Mouse (Mus musculus) kidney, adult 2 months (tissue): Measurements from ENCODE around the gene Tmem151b. TPM values are rescaled to one million over a fixed set of nuclear protein-coding genes. Genes with fewer than 3 reads are reported as not detected.
A peak's percentile ranks its signal among the peaks of the same experiment; 100 is the strongest.

Experiments
- DNase-seq: peaks from one replicate; pipeline ENCODE4 v3.0.0; 2021
- H3K27ac ChIP-seq: fragments of 200-500 bp; 2 replicates; pipeline ENCODE4 v1.5.1; 2012; ENCODE audit warnings: low read depth, low read length, control low read depth, inconsistent platforms; ENCODE audit not compliant: insufficient read depth
- H3K27me3 ChIP-seq: fragments of 200-500 bp; replicated peaks from 2 replicates; pipeline ENCODE4 v1.6.1; 2012; ENCODE audit warnings: mild to moderate bottlenecking, moderate library complexity, low read length, inconsistent platforms; ENCODE audit not compliant: control insufficient read depth, insufficient read depth
- H3K36me3 ChIP-seq: fragments of 200-500 bp; 2 replicates; pipeline ENCODE4 v1.6.1; 2012; ENCODE audit warnings: mild to moderate bottlenecking, moderate library complexity, low read length, inconsistent platforms; ENCODE audit not compliant: control insufficient read depth, insufficient read depth
- H3K4me1 ChIP-seq: fragments of 200-500 bp; 2 replicates; pipeline ENCODE4 v1.6.1; 2011; ENCODE audit warnings: low read length; ENCODE audit not compliant: control insufficient read depth, insufficient read depth
- H3K4me3 ChIP-seq: fragments of 200-500 bp; 2 replicates; pipeline ENCODE4 v1.5.1; 2011; ENCODE audit warnings: mild to moderate bottlenecking, low read depth, low read length, control low read depth; ENCODE audit not compliant: insufficient read depth
- CTCF ChIP-seq: fragments of 200-500 bp; conservative IDR thresholded peaks from 2 replicates; pipeline ENCODE4 v1.5.1; 2011; ENCODE audit warnings: low read depth, mild to moderate bottlenecking, control low read depth, low read length, moderate library complexity, mixed read lengths; ENCODE audit not compliant: insufficient read depth, insufficient read length
- POLR2A ChIP-seq: fragments of 200-500 bp; IDR thresholded peaks from one replicate; pipeline ENCODE4 v1.6.1; 2011; ENCODE audit warnings: low read depth, low read length, control low read depth
- WGBS: fragments of 180-500 bp; shearing (Covaris S2); methylation state at CpG from one replicate; pipeline ENCODE4 v1.1.7; 2018; 5-methylcytosine and 5-hydroxymethylcytosine counted together
- polyA plus RNA-seq: library from polyadenylated mRNA; depleted of rRNA; stranded (reverse); fragments of >200 nt; gene quantifications from 2 replicates; pipeline ENCODE4 v1.2.3, GENCODE M21; 2012

The Tmem151b gene
- polyA plus RNA-seq, 1 experiment = 2.1 TPM

DNA sequence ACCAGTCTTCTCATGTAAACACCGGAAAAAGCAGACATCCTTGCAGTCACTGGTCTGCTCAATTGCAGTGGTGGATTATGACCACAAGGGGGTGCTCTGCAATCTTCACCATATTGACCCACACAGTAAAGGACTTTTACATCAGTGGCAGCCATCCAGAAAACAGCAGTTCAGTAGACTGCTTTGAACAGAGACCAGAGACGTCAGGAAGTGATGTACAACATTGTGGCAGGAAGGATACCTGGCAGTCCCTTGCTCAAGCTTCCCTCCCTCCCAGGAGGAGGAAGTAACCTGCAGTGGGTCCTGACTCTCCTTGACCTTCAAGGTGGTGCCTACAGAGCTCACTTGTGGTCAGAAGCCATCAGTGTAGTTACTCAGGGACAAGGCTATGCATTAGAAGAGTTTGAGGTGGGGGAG, 32.1 kb upstream of the Tmem151b start:
- WGBS = 5% methylated on average over 2 of the region's 2 CpGs
- Histone ChIP-seq H3K4me3 (no peak overlapping the region), H3K27me3 (no peaks in the 10 kb centered on the region), H3K36me3 (no peaks in the 10 kb centered on the region), H3K4me1 (peaks cover 26% of the 10 kb centered on the region), H3K27ac (peak overlapping the region; percentile 40; the same call in 1 of the 2 replicates)
- DNase-seq = peak; percentile 86
- TF ChIP-seq CTCF = peak; percentile 76
- no peak for TF ChIP-seq POLR2A

DNA sequence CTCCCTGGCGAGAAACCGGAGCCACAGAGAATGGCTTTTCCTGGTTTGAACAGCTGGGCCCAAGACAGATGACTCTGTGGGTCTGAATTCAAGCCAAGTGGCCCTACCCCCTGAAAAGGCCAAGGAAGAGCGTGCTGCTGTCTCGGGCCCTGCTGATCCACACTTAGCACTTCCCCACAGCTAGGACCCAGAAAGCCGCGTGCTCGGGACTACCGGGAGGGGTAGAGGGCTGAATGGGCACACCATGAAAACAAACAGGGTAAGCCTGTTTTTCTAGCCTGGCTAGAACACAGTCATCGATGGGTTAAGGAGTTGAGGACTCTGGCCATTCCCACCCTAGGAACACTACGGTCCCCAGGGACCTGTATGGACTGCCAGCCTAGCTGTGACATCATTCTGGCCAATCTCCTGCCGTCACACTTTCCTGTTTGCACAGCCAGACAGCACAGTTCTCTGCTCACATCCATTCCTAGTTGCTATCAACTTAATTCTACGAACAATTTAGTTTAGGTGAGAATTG, 31.5 kb upstream of the Tmem151b start:
- WGBS = 27% methylated on average over 12 of the region's 12 CpGs
- Histone ChIP-seq H3K36me3 (no peaks in the 10 kb centered on the region), H3K4me3 (no peak overlapping the region), H3K27me3 (no peaks in the 10 kb centered on the region), H3K27ac (peak overlapping the region; percentile 51), H3K4me1 (peaks cover 26% of the 10 kb centered on the region)
- TF ChIP-seq POLR2A (no peak), CTCF (no peak)
- peak; percentile 76 for DNase-seq

DNA sequence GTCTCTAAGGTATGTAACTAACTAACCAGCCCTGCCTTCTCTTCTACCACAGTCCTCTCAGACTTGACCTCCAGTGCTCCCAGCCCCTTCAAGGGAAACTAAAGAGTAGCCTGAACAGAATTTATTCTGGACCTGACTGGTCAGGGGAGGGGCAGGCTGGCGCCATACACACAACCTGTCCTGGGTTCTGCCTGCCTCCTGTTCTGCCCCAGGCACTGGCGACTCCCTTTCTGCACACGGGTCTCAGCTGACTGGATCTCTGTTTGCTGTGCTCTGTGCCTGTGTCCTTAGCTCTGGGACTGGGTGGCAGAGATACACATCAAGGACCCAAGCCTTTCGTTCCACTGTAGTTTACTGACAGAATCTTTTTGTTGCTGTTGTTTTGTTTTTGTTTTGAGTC, 30.1 kb upstream of the Tmem151b start:
- Histone ChIP-seq H3K27me3 (no peaks in the 10 kb centered on the region), H3K4me3 (no peak overlapping the region), H3K4me1 (peaks cover 16% of the 10 kb centered on the region), H3K27ac (peak overlapping the region; percentile 57), H3K36me3 (no peaks in the 10 kb centered on the region)
- WGBS = 65% methylated on average over 4 of the region's 4 CpGs
- DNase-seq = peak; percentile 79
- TF ChIP-seq CTCF = no peak
- no peak for TF ChIP-seq POLR2A

DNA sequence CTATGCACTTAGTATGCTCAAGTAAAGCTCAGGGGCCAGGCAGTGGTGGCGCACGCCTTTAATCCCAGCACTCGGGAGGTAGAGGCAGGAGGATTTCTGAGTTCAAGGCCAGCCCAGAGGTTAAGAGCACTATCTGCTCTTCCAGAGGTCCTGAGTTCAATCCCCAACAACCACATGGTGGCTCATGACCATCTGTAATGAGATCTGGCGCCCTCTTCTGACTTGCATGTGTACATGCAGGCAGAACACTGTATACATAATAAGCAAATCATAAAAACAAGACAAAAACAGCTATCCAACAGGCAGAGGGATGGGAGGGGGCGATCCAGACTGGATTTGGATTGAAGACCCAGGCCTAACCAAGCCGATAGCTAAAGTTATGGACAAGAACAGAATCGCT, 29.4 kb upstream of the Tmem151b start:
- DNase-seq = no peak
- no peaks in the 10 kb centered on the region for H3K27me3 ChIP-seq
- 79% methylated on average over 7 of the region's 7 CpGs for WGBS
- no peaks in the 10 kb centered on the region for H3K36me3 ChIP-seq
- no peak overlapping the region for H3K4me3 ChIP-seq
- peak overlapping the region; percentile 65; the same call in 1 of the 2 replicates for H3K27ac ChIP-seq
- TF ChIP-seq POLR2A = no peak
- peak; percentile 51 for TF ChIP-seq CTCF
- peaks cover 14% of the 10 kb centered on the region; the same call in 1 of the 2 replicates for H3K4me1 ChIP-seq

DNA sequence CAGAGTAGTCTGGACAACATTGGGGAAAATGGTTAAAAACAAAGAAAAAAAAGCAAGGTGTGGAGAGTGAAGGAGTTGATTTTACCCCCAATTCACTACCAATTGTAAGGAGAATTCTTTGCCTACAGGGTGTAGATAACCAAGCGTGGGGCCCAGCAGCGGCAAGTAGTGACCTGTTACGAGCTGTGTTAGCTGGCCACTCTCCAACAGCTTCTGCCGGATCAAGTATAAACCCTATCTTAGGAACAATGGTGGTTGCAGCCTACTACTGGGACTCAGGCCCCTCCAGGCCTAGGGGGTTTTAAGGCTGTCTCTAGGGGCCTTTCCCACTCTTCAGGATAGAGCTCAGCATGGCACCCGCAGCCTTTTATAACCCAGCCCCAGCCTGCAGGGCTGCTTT, 28.8 kb upstream of the Tmem151b start:
- no peak for DNase-seq
- Histone ChIP-seq H3K4me3 (no peak overlapping the region), H3K36me3 (no peaks in the 10 kb centered on the region), H3K4me1 (peaks cover 12% of the 10 kb centered on the region; the same call in 1 of the 2 replicates), H3K27me3 (no peaks in the 10 kb centered on the region), H3K27ac (peak overlapping the region; percentile 32; the same call in 1 of the 2 replicates)
- WGBS = 48% methylated on average over 5 of the region's 5 CpGs
- no peak for TF ChIP-seq POLR2A
- TF ChIP-seq CTCF = no peak

DNA sequence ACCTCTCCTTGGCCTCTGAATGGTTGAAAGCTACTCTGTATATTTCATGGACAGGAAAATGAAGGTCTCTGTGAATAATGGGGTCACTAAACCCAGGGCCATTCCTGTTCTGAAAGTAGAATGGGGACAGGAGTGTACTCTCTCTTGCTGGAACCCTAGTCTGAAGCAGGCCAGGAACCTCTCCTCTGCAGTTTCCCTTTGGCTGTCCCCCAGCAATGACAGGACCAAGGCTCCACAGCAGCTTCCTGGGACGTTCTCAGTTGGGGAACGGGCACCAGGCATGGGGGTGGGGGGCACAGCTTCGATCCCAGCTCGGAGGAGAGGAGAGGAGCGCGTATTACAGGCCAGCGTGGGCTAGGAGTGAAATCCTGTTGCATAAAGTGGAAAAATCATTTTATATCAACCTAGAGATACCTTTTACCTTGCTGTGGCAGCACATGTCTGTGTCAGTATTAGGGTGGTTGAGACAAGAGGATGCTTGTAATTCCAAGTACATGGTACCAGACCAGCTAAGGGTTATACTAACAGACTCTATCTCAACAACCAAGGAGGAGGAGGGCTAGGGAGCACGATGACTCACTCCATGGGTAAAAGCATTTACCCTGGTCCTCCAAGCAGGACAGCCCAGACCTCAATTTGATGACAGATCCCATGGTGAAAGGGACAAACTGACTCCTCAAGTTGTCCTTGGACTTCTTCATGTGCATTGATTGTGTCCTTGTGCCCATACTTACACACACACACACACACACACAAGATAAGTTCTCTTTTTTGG, 25.8 kb upstream of the Tmem151b start:
- Histone ChIP-seq H3K36me3 (peaks cover 10% of the 10 kb centered on the region), H3K4me3 (no peak overlapping the region), H3K27me3 (no peaks in the 10 kb centered on the region), H3K27ac (0 out of 2 replicates have a peak overlapping the region, but pooled peaks have one; percentile 98), H3K4me1 (peaks cover 10% of the 10 kb centered on the region; the same call in 1 of the 2 replicates)
- 94% methylated on average over 8 of the region's 8 CpGs for WGBS
- TF ChIP-seq CTCF (no peak), POLR2A (no peak)
- DNase-seq = no peak

DNA sequence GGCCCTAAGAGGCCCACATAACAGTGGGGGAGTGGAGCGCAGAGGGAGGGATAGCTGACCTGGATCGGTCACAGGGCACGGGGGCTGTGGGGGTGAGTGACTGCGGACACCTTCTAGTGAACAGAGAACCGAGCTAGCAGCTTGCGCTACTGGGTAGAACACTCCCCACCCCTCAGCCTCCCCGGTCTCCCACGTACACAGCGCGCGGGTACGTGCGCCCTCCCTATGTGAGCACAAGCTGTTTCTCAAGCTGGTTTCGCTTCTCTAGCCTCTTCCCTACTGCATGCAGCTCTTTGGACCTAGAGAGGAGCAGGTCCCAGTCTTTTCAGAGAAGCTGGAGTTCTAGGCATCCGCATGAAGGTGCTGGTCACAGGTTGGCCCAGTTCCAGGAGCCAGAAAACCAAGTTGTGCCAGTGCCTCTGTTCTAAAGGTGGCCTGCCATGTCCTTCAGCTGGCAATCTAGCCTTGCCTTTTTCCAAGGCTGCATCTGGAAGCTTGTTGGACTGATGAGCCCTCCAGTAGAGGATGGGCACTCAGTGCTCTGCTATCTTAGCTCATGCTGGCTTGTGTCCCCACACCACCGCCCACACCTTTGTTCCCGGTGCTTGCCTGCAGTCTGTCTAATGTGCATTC, 24.8 kb upstream of the Tmem151b start:
- H3K4me3 ChIP-seq = peak overlapping the region; percentile 79
- H3K27me3 ChIP-seq = no peaks in the 10 kb centered on the region
- peak; percentile 78 for DNase-seq
- peaks cover 10% of the 10 kb centered on the region; the same call in 1 of the 2 replicates for H3K4me1 ChIP-seq
- WGBS = 3% methylated on average over 17 of the region's 17 CpGs
- TF ChIP-seq POLR2A (peak; percentile 44), CTCF (no peak)
- peak overlapping the region; percentile 98 for H3K27ac ChIP-seq
- peaks cover 20% of the 10 kb centered on the region for H3K36me3 ChIP-seq
